Mouse (Mus musculus): ENCODE data around the gene Ldhd.

DNA sequence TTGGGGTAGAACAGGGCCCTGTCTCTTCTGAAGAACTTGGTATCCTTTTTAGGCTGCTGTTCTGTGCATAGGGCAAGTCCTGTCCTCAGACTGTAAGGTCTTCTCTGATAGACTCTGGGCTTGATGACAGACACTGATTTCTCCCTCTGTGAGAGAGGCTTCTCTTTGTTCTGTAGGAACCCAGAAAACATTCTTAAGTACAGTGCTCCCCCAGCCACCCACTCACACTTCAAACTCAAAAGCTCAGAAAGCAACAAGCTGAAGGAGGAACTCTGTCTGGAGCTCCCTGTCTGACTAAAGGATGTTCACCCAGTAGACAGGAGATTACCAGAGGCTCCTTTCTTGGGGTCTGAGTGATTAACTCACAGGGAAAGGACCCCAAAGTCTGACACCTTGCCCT lies 53.7 kb downstream of the Ldhd start:
- no peak for TF ChIP-seq GATA1 (IDR thresholded peaks at IDR 0.05; ENCODE audit: borderline replicate concordance, low read length)
- TF ChIP-seq FLI1 (IDR thresholded peaks at IDR 0.05; ENCODE audit: low read length) = no peak
